11 mouse cellular contexts compared by ENCODE assay signal in the genomic region with DNA sequence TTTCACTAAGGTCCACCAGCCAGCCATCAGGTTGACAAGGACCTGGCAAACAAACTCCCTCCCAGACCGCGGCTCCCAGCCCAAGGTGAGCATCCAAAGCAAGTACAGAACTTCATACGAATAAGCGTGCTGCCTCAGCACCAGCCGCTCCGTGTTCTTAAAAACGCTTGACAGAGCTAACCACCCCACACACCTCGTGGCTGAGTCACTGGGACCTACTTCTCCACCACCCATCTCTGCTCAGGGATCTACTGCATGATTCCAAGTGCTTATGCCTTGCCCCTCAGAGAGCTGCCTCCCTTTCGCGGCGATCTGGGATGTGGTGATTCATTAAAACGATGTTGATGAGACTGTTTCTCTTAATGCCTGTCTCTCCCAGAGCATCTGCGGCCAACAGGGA.
"Had no signal": no experiment of that assay in that cellular context is flagged by ENCODE, and none has a peak within 500 bp of the region (broad histone marks: within the 10 kb centered on the region; RNA-seq: fewer than 3 reads in every experiment).

No protein-coding gene starts in this region.

- H3K9me3 ChIP-seq: limb, embryonic 10.5 days; liver, embryonic 15.5 days; midbrain, embryonic 13.5 days had no signal

- H3K36me3 ChIP-seq: limb, embryonic 10.5 days; liver, embryonic 15.5 days; midbrain, embryonic 13.5 days had no signal

- H3K4me1 ChIP-seq: liver, embryonic 15.5 days had no signal

- DNase-seq: kidney, adult 9 months; kidney, postnatal 36 days; lung, adult 2 months; lung, postnatal 36 days; spleen, adult 18-20 months; thymus, adult 2 months; thymus, postnatal 25 days had no signal

- H3K4me3 ChIP-seq: layer of hippocampus, adult 2 months; limb, embryonic 10.5 days; liver, embryonic 15.5 days; midbrain, embryonic 13.5 days had no signal
